Mouse (Mus musculus): ENCODE data around the gene Hs3st5. TPM values are rescaled to one million over a fixed set of nuclear protein-coding genes. Genes with fewer than 3 reads are reported as not detected.
"Not testable (repeated sequence)": the region's sequence is repeated elsewhere in the genome, so short reads cannot be mapped to it uniquely, and the experiment has no call there.

Hs3st5 gene
- polyA plus RNA-seq, 1 experiment = 0.08 TPM

- 40% methylated on average over 6 of the region's 6 CpGs for WGBS
- no peak overlapping the region for H3K4me3 ChIP-seq (replicated peaks; ENCODE audit: extremely low read depth, low read depth, low read length)
- H3K4me1 ChIP-seq (ENCODE audit: control insufficient read depth, insufficient read depth, low read length) = no peaks in the 10 kb centered on the region
- TF ChIP-seq CTCF (IDR thresholded peaks at IDR 0.05; ENCODE audit: insufficient read depth, low read length) (no peak), POLR2A (IDR thresholded peaks at IDR 0.05; ENCODE audit: borderline replicate concordance, extremely low read depth, low read depth, low read length) (no peak)
- no peak for DNase-seq
These were observed 48.6 kb downstream of the Hs3st5 start for GRCm38 (mm10) chr10:36554941-36555888.

- WGBS = 83% methylated on average over 2 of the region's 2 CpGs
- Histone ChIP-seq H3K4me1 (ENCODE audit: control insufficient read depth, insufficient read depth, low read length) (no peaks in the 10 kb centered on the region), H3K4me3 (replicated peaks; ENCODE audit: extremely low read depth, low read depth, low read length) (no peak overlapping the region)
- DNase-seq = no peak
- TF ChIP-seq CTCF (IDR thresholded peaks at IDR 0.05; ENCODE audit: insufficient read depth, low read length) = no peak
- TF ChIP-seq POLR2A (IDR thresholded peaks at IDR 0.05; ENCODE audit: borderline replicate concordance, extremely low read depth, low read depth, low read length) = no peak
These were observed 49.5 kb downstream of the Hs3st5 start for GRCm38 (mm10) chr10:36556128-36556527.

- H3K4me1 ChIP-seq (ENCODE audit: control insufficient read depth, insufficient read depth, low read length) = no peaks in the 10 kb centered on the region
- no peak for DNase-seq
- TF ChIP-seq POLR2A (IDR thresholded peaks at IDR 0.05; ENCODE audit: borderline replicate concordance, extremely low read depth, low read depth, low read length) (no peak), CTCF (IDR thresholded peaks at IDR 0.05; ENCODE audit: insufficient read depth, low read length) (no peak)
- H3K4me3 ChIP-seq (replicated peaks; ENCODE audit: extremely low read depth, low read depth, low read length) = no peak overlapping the region
- 81% methylated on average over 6 of the region's 6 CpGs for WGBS
These were observed 51.1 kb downstream of the Hs3st5 start for GRCm38 (mm10) chr10:36557673-36558072.

GRCm38 (mm10) chr10:36558736-36559135 is 52.1 kb downstream of the Hs3st5 start:
- WGBS = 86% methylated on average over 5 of the region's 5 CpGs
- Histone ChIP-seq H3K4me1 (ENCODE audit: control insufficient read depth, insufficient read depth, low read length) (no peaks in the 10 kb centered on the region), H3K4me3 (replicated peaks; ENCODE audit: extremely low read depth, low read depth, low read length) (no peak overlapping the region)
- TF ChIP-seq POLR2A (IDR thresholded peaks at IDR 0.05; ENCODE audit: borderline replicate concordance, extremely low read depth, low read depth, low read length) (no peak), CTCF (IDR thresholded peaks at IDR 0.05; ENCODE audit: insufficient read depth, low read length) (no peak)
- no peak for DNase-seq

GRCm38 (mm10) chr10:36567258-36567657 is 60.6 kb downstream of the Hs3st5 start:
- DNase-seq = no peak
- Histone ChIP-seq H3K4me3 (replicated peaks; ENCODE audit: extremely low read depth, low read depth, low read length) (no peak overlapping the region), H3K4me1 (ENCODE audit: control insufficient read depth, insufficient read depth, low read length) (no peaks in the 10 kb centered on the region)
- 26% methylated on average over 2 of the region's 2 CpGs for WGBS
- TF ChIP-seq CTCF (IDR thresholded peaks at IDR 0.05; ENCODE audit: insufficient read depth, low read length) = no peak
- no peak for TF ChIP-seq POLR2A (IDR thresholded peaks at IDR 0.05; ENCODE audit: borderline replicate concordance, extremely low read depth, low read depth, low read length)

- DNase-seq = no peak
- Histone ChIP-seq H3K4me3 (replicated peaks; ENCODE audit: extremely low read depth, low read depth, low read length) (no peak overlapping the region), H3K4me1 (ENCODE audit: control insufficient read depth, insufficient read depth, low read length) (no peaks in the 10 kb centered on the region)
- no peak for TF ChIP-seq CTCF (IDR thresholded peaks at IDR 0.05; ENCODE audit: insufficient read depth, low read length)
- no peak for TF ChIP-seq POLR2A (IDR thresholded peaks at IDR 0.05; ENCODE audit: borderline replicate concordance, extremely low read depth, low read depth, low read length)
- WGBS = 56% methylated on average over 3 of the region's 3 CpGs
These were observed 65.9 kb downstream of the Hs3st5 start for GRCm38 (mm10) chr10:36572540-36572939.

- 76% methylated on average over 4 of the region's 4 CpGs for WGBS
- H3K4me3 ChIP-seq (replicated peaks; ENCODE audit: extremely low read depth, low read depth, low read length) = no peak overlapping the region
- H3K4me1 ChIP-seq (ENCODE audit: control insufficient read depth, insufficient read depth, low read length) = no peaks in the 10 kb centered on the region
- no peak for DNase-seq
- TF ChIP-seq POLR2A (IDR thresholded peaks at IDR 0.05; ENCODE audit: borderline replicate concordance, extremely low read depth, low read depth, low read length) (no peak), CTCF (IDR thresholded peaks at IDR 0.05; ENCODE audit: insufficient read depth, low read length) (no peak)
These were observed 71.9 kb downstream of the Hs3st5 start for GRCm38 (mm10) chr10:36578375-36579145.

GRCm38 (mm10) chr10:36610400-36610799 is 103.8 kb downstream of the Hs3st5 start:
- H3K4me1 ChIP-seq (ENCODE audit: control insufficient read depth, insufficient read depth, low read length) = no peaks in the 10 kb centered on the region
- no peak overlapping the region for H3K4me3 ChIP-seq (replicated peaks; ENCODE audit: extremely low read depth, low read depth, low read length)
- TF ChIP-seq POLR2A (IDR thresholded peaks at IDR 0.05; ENCODE audit: borderline replicate concordance, extremely low read depth, low read depth, low read length) (no peak), CTCF (IDR thresholded peaks at IDR 0.05; ENCODE audit: insufficient read depth, low read length) (no peak)
- 58% methylated on average over 1 of the region's 1 CpGs for WGBS
- no peak for DNase-seq

- H3K4me1 ChIP-seq (ENCODE audit: control insufficient read depth, insufficient read depth, low read length); DNase-seq; H3K4me3 ChIP-seq (replicated peaks; ENCODE audit: extremely low read depth, low read depth, low read length): not testable (repeated sequence)
- WGBS = 65% methylated on average over 1 of the region's 1 CpGs
These were observed 104.8 kb downstream of the Hs3st5 start for GRCm38 (mm10) chr10:36611415-36611814.
